Mouse (Mus musculus) myocyte (in vitro differentiated cells): ENCODE data around the gene Ank3.

Experiments
- CEBPB ChIP-seq: IDR thresholded peaks from 2 replicates; pipeline ENCODE4 v1.6.1; 2011; ENCODE audit warnings: mild to moderate bottlenecking, moderate library complexity; ENCODE audit not compliant: poor library complexity, insufficient read depth, severe bottlenecking
- MAX ChIP-seq: IDR thresholded peaks from one replicate; pipeline ENCODE4 v1.6.1; 2011; ENCODE audit warnings: low read depth, mild to moderate bottlenecking, control low read depth
- MYOD1 ChIP-seq, 3 experiments: IDR thresholded peaks; one replicate each; pipeline ENCODE4 v1.6.1; 2011; ENCODE audit warnings: control low read depth in 2 of 3, low read depth in 2 of 3, mild to moderate bottlenecking in 2 of 3, moderate library complexity in 1 of 3; ENCODE audit not compliant: insufficient read length in 2 of 3, control insufficient read depth in 1 of 3
- MYOG ChIP-seq, 3 experiments: IDR thresholded peaks; one replicate each; pipeline ENCODE4 v1.6.1; 2011; ENCODE audit warnings: control low read depth in 2 of 3, low read depth in 2 of 3, mild to moderate bottlenecking in 2 of 3; ENCODE audit not compliant: insufficient read length in 2 of 3, control insufficient read depth in 1 of 3, insufficient read depth in 1 of 3
- POLR2A ChIP-seq: IDR thresholded peaks from one replicate; pipeline ENCODE4 v1.6.1; 2011; ENCODE audit warnings: low read depth, mild to moderate bottlenecking, control low read depth, moderate library complexity; ENCODE audit not compliant: insufficient read length
- POLR2AphosphoS2 ChIP-seq: IDR thresholded peaks from one replicate; pipeline ENCODE4 v1.6.1; 2011; ENCODE audit warnings: low read depth, control low read depth; ENCODE audit not compliant: insufficient read length
- USF1 ChIP-seq: IDR thresholded peaks from one replicate; pipeline ENCODE4 v1.6.1; 2011; ENCODE audit warnings: low read depth, mild to moderate bottlenecking, control low read depth, moderate library complexity

- TF ChIP-seq MAX (no peak), MYOD1 (IDR thresholded peaks at IDR 0.05; ENCODE audit: control insufficient read depth in 1 of 3, insufficient read length in 2 of 3, low read depth in 2 of 3) (no peak), POLR2AphosphoS2 (no peak), POLR2A (no peak), CEBPB (no peak), MYOG (IDR thresholded peaks at IDR 0.05; ENCODE audit: control insufficient read depth in 1 of 3, insufficient read depth in 1 of 3, insufficient read length in 2 of 3, low read depth in 2 of 3) (no peak), USF1 (no peak)
Observed at GRCm38 (mm10) chr10:69650074-69650473, 251.5 kb downstream of the Ank3 start.
